25 mouse cellular contexts compared by ENCODE assay signal in genomic region chr2:68503202-68503601, GRCm38 (mm10). TPM values are rescaled to one million over a fixed set of nuclear protein-coding genes. Genes with fewer than 3 reads are reported as not detected.
A peak's percentile ranks its signal among the peaks of the same experiment; 100 is the strongest.
DNase-seq lines count a peak whose midpoint lies in the region; ATAC-seq and TF ChIP-seq lines count a peak whose summit lies in the region.
"Had no signal": no experiment of that assay in that cellular context is flagged by ENCODE, and none has a peak within 500 bp of the region (broad histone marks: within the 10 kb centered on the region; RNA-seq: fewer than 3 reads in every experiment).

No protein-coding gene starts in this region.

- TF ChIP-seq CTCF in midbrain, postnatal 0 days (IDR thresholded peaks at IDR 0.05): no peak

- H3K9me3 ChIP-seq in hindbrain, embryonic 11.5 days (ENCODE audit: control insufficient read depth, low read length): no peaks in the 10 kb centered on the region
- no peaks in the 10 kb centered on the region for H3K9me3 ChIP-seq in hindbrain, embryonic 10.5 days
- no peaks in the 10 kb centered on the region for H3K9me3 ChIP-seq in midbrain, embryonic 15.5 days
- H3K9me3 ChIP-seq in midbrain, postnatal 0 days (ENCODE audit: low read length): no peaks in the 10 kb centered on the region
- no peaks in the 10 kb centered on the region for H3K9me3 ChIP-seq in neural tube, embryonic 15.5 days (replicated peaks)
- H3K9me3 ChIP-seq: embryonic facial prominence, embryonic 10.5 days; embryonic facial prominence, embryonic 15.5 days; heart, embryonic 12.5 days; intestine, embryonic 15.5 days; limb, embryonic 13.5 days had no signal

- H3K4me3 ChIP-seq in hindbrain, embryonic 11.5 days (ENCODE audit: low read depth, low read length): no peak overlapping the region
- no peak overlapping the region for H3K4me3 ChIP-seq in hindbrain, embryonic 10.5 days
- H3K4me3 ChIP-seq in midbrain, embryonic 15.5 days: no peak overlapping the region
- no peak overlapping the region for H3K4me3 ChIP-seq in midbrain, postnatal 0 days (ENCODE audit: low read depth, low read length)
- no peak overlapping the region for H3K4me3 ChIP-seq in neural tube, embryonic 15.5 days (replicated peaks)
- H3K4me3 ChIP-seq: embryonic facial prominence, embryonic 10.5 days; embryonic facial prominence, embryonic 15.5 days; gastrocnemius, adult 2 months; heart, adult 2 months; heart, embryonic 12.5 days; intestine, embryonic 15.5 days; limb, embryonic 13.5 days; myocyte had no signal

- WGBS in hindbrain, embryonic 11.5 days: 68% methylated on average over 2 of the region's 2 CpGs
- whole genome bisulfite sequencing in hindbrain, embryonic 10.5 days: 72% methylated on average over 2 of the region's 2 CpGs
- 37% methylated on average over 2 of the region's 2 CpGs for WGBS in midbrain, embryonic 15.5 days
- 47% methylated on average over 2 of the region's 2 CpGs for WGBS in midbrain, postnatal 0 days
- 22% methylated on average over 2 of the region's 2 CpGs for WGBS in neural tube, embryonic 15.5 days

- no peaks in the 10 kb centered on the region for H3K4me1 ChIP-seq in hindbrain, embryonic 11.5 days (replicated peaks; ENCODE audit: control insufficient read depth, insufficient read depth, low read length)
- peaks cover 12% of the 10 kb centered on the region; the same call in 1 of the 2 replicates for H3K4me1 ChIP-seq in hindbrain, embryonic 10.5 days (replicated peaks)
- 0 out of 2 replicates have a peak, but pooled peaks cover 8% of the 10 kb centered on the region for H3K4me1 ChIP-seq in midbrain, embryonic 15.5 days
- H3K4me1 ChIP-seq in midbrain, postnatal 0 days (ENCODE audit: insufficient read depth, low read length): no peaks in the 10 kb centered on the region
- peaks cover 12% of the 10 kb centered on the region; the same call in 1 of the 2 replicates for H3K4me1 ChIP-seq in neural tube, embryonic 15.5 days
- H3K4me1 ChIP-seq: embryonic facial prominence, embryonic 15.5 days; heart, embryonic 12.5 days; intestine, embryonic 15.5 days; limb, embryonic 13.5 days had no signal

- H3K36me3 ChIP-seq in hindbrain, embryonic 11.5 days (ENCODE audit: control insufficient read depth, insufficient read depth, low read length): no peaks in the 10 kb centered on the region
- H3K36me3 ChIP-seq in hindbrain, embryonic 10.5 days: no peaks in the 10 kb centered on the region
- H3K36me3 ChIP-seq in midbrain, embryonic 15.5 days (replicated peaks): no peaks in the 10 kb centered on the region
- no peaks in the 10 kb centered on the region for H3K36me3 ChIP-seq in midbrain, postnatal 0 days (ENCODE audit: insufficient read depth, low read length)
- H3K36me3 ChIP-seq in neural tube, embryonic 15.5 days: no peaks in the 10 kb centered on the region
- H3K36me3 ChIP-seq: embryonic facial prominence, embryonic 10.5 days; embryonic facial prominence, embryonic 15.5 days; heart, embryonic 12.5 days; intestine, embryonic 15.5 days; limb, embryonic 13.5 days had no signal

- H3K9ac ChIP-seq in hindbrain, embryonic 11.5 days (ENCODE audit: low read depth, low read length): no peak overlapping the region
- H3K9ac ChIP-seq in midbrain, embryonic 15.5 days: no peak overlapping the region
- H3K9ac ChIP-seq in midbrain, postnatal 0 days (replicated peaks; ENCODE audit: low read length, poor library complexity, severe bottlenecking): no peak overlapping the region
- H3K9ac ChIP-seq in neural tube, embryonic 15.5 days (replicated peaks): no peak overlapping the region
- H3K9ac ChIP-seq: embryonic facial prominence, embryonic 15.5 days; heart, embryonic 12.5 days; intestine, embryonic 15.5 days; limb, embryonic 13.5 days had no signal

- no peaks in the 10 kb centered on the region for H3K27me3 ChIP-seq in hindbrain, embryonic 11.5 days (ENCODE audit: control insufficient read depth, insufficient read depth, low read length)
- no peaks in the 10 kb centered on the region for H3K27me3 ChIP-seq in hindbrain, embryonic 10.5 days (ENCODE audit: insufficient read depth, poor library complexity, severe bottlenecking)
- no peaks in the 10 kb centered on the region for H3K27me3 ChIP-seq in midbrain, embryonic 15.5 days (replicated peaks)
- no peaks in the 10 kb centered on the region for H3K27me3 ChIP-seq in midbrain, postnatal 0 days (ENCODE audit: insufficient read depth, low read length)
- no peaks in the 10 kb centered on the region for H3K27me3 ChIP-seq in neural tube, embryonic 15.5 days (replicated peaks)
- H3K27me3 ChIP-seq: embryonic facial prominence, embryonic 15.5 days; heart, embryonic 12.5 days; intestine, embryonic 15.5 days; limb, embryonic 13.5 days had no signal

- no peak for DNase-seq in hindbrain, embryonic 11.5 days (ENCODE audit: low spot score)
- DNase-seq in hindbrain, embryonic 10.5 days (ENCODE audit: low spot score): no peak
- DNase-seq in midbrain, postnatal 0 days (ENCODE audit: low spot score): no peak
- peak; percentile 1 for DNase-seq in hindlimb bud, embryonic 11.5 days (ENCODE audit: extremely low spot score, low read depth, low spot score)
- DNase-seq in ovary, postnatal 36 days (ENCODE audit: low spot score): no peak
- DNase-seq: adrenal gland, postnatal 25 days; B cell, adult 2 months; cerebellum, adult 18-20 months; cerebellum, postnatal 10 days; gastrocnemius, adult 2 months; heart, adult 2 months; heart, postnatal 4 days; kidney, adult 2 months; kidney, postnatal 4 days; lung, postnatal 36 days; thymus, postnatal 4 days had no signal

- no peak overlapping the region for H3K4me2 ChIP-seq in hindbrain, embryonic 11.5 days (replicated peaks; ENCODE audit: low read depth, low read length)
- H3K4me2 ChIP-seq in midbrain, embryonic 15.5 days: no peak overlapping the region
- no peak overlapping the region for H3K4me2 ChIP-seq in midbrain, postnatal 0 days (ENCODE audit: low read depth, low read length, poor library complexity, severe bottlenecking)
- no peak overlapping the region for H3K4me2 ChIP-seq in neural tube, embryonic 15.5 days
- H3K4me2 ChIP-seq: embryonic facial prominence, embryonic 15.5 days; heart, embryonic 12.5 days; intestine, embryonic 15.5 days; limb, embryonic 13.5 days; liver, embryonic 11.5 days had no signal

- peak; percentile 20; the same call in 1 of the 2 replicates for ATAC-seq in hindbrain, embryonic 11.5 days (ENCODE audit: low FRiP score)
- peak; percentile 52; the same call in 1 of the 2 replicates for ATAC-seq in midbrain, embryonic 15.5 days (replicated peaks)
- ATAC-seq in midbrain, postnatal 0 days (ENCODE audit: low FRiP score): no peak
- peak; percentile 70; the same call in 1 of the 2 replicates for ATAC-seq in neural tube, embryonic 15.5 days (ENCODE audit: low FRiP score)
- ATAC-seq: intestine, embryonic 15.5 days had no signal

- no peak overlapping the region for H3K27ac ChIP-seq in hindbrain, embryonic 11.5 days (ENCODE audit: low read depth, low read length)
- no peak overlapping the region for H3K27ac ChIP-seq in hindbrain, embryonic 10.5 days
- H3K27ac ChIP-seq in midbrain, embryonic 15.5 days: no peak overlapping the region
- H3K27ac ChIP-seq in midbrain, postnatal 0 days (ENCODE audit: low read depth, low read length): no peak overlapping the region
- no peak overlapping the region for H3K27ac ChIP-seq in neural tube, embryonic 15.5 days (replicated peaks)
- H3K27ac ChIP-seq: embryonic facial prominence, embryonic 10.5 days; embryonic facial prominence, embryonic 15.5 days; gastrocnemius, adult 2 months; heart, adult 2 months; intestine, embryonic 15.5 days; limb, embryonic 13.5 days had no signal

RNA-seq across cellular contexts. Expression of gene Stk39, which starts 31.1 kb away (rescaled TPM):
- polyA plus RNA-seq in hindbrain, embryonic 11.5 days (2014; fragmentation: Nextera tagmentation; extraction: Ambion mirVana): 53.0 and 58.1 TPM in 2 replicates
- 34.8 and 37.3 TPM in 2 replicates for polyA plus RNA-seq in hindbrain, embryonic 10.5 days (2016; fragmentation: Nextera tagmentation; extraction: Ambion mirVana)
- polyA plus RNA-seq in midbrain, embryonic 15.5 days (2015; fragmentation: Nextera tagmentation; extraction: Ambion mirVana): 22.7 and 24.6 TPM in 2 replicates
- 33.9 and 37.9 TPM in 2 replicates for total RNA-seq in midbrain, postnatal 0 days (2014; rRNA removed)
- 20.9 and 23.4 TPM in 2 replicates for polyA plus RNA-seq in midbrain, postnatal 0 days (2015; fragmentation: Nextera tagmentation; extraction: Ambion mirVana)
- 26.4 and 27.3 TPM in 2 replicates for polyA plus RNA-seq in neural tube, embryonic 15.5 days (2015; fragmentation: Nextera tagmentation; extraction: Ambion mirVana)
